Mouse (Mus musculus): ENCODE results near the gene 4930535I16Rik.

DNA sequence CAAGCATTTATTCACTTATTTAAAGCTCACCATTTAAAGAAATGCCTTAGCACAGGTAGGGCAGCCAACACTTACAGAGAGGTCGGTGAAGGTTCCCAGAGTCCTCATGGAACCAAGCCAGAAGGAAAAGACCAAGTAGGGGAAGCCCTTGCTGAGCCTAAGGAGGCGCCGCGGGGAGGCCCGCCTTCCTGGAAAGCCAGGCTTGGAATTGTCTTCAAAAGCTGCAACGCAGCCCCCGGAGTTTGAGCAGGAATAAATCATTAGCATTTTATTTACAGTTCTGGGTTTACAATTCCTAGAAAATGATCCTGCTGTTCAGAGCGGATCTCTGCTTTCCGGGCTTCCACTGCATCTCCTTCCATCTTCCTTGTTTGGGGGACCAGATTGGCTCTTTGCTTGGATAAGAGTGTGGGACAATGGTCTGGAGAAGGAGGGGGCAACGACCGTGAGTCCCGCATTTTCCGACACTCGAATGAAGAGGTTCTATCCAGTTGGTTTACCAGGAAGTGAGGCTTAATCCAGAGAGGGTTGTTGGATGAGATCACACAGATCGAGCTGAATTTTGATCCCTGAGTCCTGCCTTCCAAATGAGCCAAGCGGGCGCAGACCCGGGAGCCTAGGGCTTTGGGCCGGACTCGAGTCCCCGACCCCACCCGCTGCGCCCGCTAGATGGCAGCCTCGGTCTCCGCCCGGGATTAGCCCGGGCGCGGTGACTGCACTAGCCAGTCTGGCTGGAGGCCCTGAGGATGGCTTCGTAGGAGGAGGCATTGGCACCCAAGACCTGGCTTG, 39.1 kb upstream of the 4930535I16Rik start:
- TF ChIP-seq EP300 (IDR thresholded peaks at IDR 0.05; ENCODE audit: insufficient read depth, low read depth, low read length) (no peak), CTCF (IDR thresholded peaks at IDR 0.05; ENCODE audit: low read depth, low read length) (peak; percentile 58)
